Mouse (Mus musculus) thymus, postnatal 25 days (tissue): Measurements from ENCODE around the gene Epha8.

Experiments
- DNase-seq: peaks from one replicate; pipeline ENCODE4 v3.0.0; 2022

The Epha8 gene

GRCm38 (mm10) chr4:136956751-136957446, at the start of gene Epha8:
Epha8 (minus strand) TSS chr4:136956816.
- no peak for DNase-seq

GRCm38 (mm10) chr4:137001825-137002224, 45.2 kb upstream of the Epha8 start:
- DNase-seq: no peak

GRCm38 (mm10) chr4:137001020-137001419, 44.4 kb upstream of the Epha8 start:
- DNase-seq: no peak

- DNase-seq: no peak
Measured at GRCm38 (mm10) chr4:136998371-136998770, 41.8 kb upstream of the Epha8 start.

- DNase-seq: no peak
Measured at GRCm38 (mm10) chr4:136997723-136998345, 41.2 kb upstream of the Epha8 start.

GRCm38 (mm10) chr4:136996933-136997332, 40.3 kb upstream of the Epha8 start:
- DNase-seq: no peak

GRCm38 (mm10) chr4:136995361-136995760, 38.7 kb upstream of the Epha8 start:
- no peak for DNase-seq

- no peak for DNase-seq
Measured at GRCm38 (mm10) chr4:136981993-136982695, 25.5 kb upstream of the Epha8 start.

GRCm38 (mm10) chr4:136981347-136981746, 24.7 kb upstream of the Epha8 start:
- no peak for DNase-seq

- DNase-seq: no peak
Measured at GRCm38 (mm10) chr4:136980921-136981320, 24.3 kb upstream of the Epha8 start.

- DNase-seq: no peak
Measured at GRCm38 (mm10) chr4:136977244-136977643, 20.6 kb upstream of the Epha8 start.

GRCm38 (mm10) chr4:136970939-136971338, 14.3 kb upstream of the Epha8 start:
- peak; percentile 37 for DNase-seq

GRCm38 (mm10) chr4:136969503-136970276, 13.1 kb upstream of the Epha8 start:
- no peak for DNase-seq

- DNase-seq: no peak
Measured at GRCm38 (mm10) chr4:136969096-136969495, 12.5 kb upstream of the Epha8 start.

- no peak for DNase-seq
Measured at GRCm38 (mm10) chr4:136967511-136967910, 10.9 kb upstream of the Epha8 start.

GRCm38 (mm10) chr4:136966493-136967390, 10.1 kb upstream of the Epha8 start:
- DNase-seq: no peak

- no peak for DNase-seq
Measured at GRCm38 (mm10) chr4:136964990-136965421, 8.4 kb upstream of the Epha8 start.

- DNase-seq: no peak
Measured at GRCm38 (mm10) chr4:136962447-136962846, 5.8 kb upstream of the Epha8 start.

GRCm38 (mm10) chr4:136961642-136962285, 5.1 kb upstream of the Epha8 start:
- no peak for DNase-seq

GRCm38 (mm10) chr4:136960581-136960980, 4.0 kb upstream of the Epha8 start:
- no peak for DNase-seq

- no peak for DNase-seq
Measured at GRCm38 (mm10) chr4:136960068-136960467, 3.5 kb upstream of the Epha8 start.

GRCm38 (mm10) chr4:136954562-136954961, 2.1 kb downstream of the Epha8 start:
- DNase-seq: no peak
